Mouse (Mus musculus) CH12.LX (cell line): Measurements from ENCODE around the gene Klhdc8b. TPM values are rescaled to one million over a fixed set of nuclear protein-coding genes. Genes with fewer than 3 reads are reported as not detected.

Experiments
- DNase-seq: peaks from one replicate; pipeline ENCODE4 v3.0.0-alpha.2; 2013; ENCODE audit errors: extremely low read depth
- H3K27ac ChIP-seq: 2 replicates; pipeline ENCODE4 v1.5.1; 2012; ENCODE audit warnings: low read depth, mild to moderate bottlenecking, control low read depth, moderate library complexity; ENCODE audit not compliant: insufficient read depth
- H3K27me3 ChIP-seq: replicated peaks from 2 replicates; pipeline ENCODE3; 2012; ENCODE audit warnings: inconsistent platforms
- H3K36me3 ChIP-seq, 2 experiments: replicated peaks in 1 of 2; 2 replicates each; pipeline versions ENCODE3 to v1.6.1; 2012; ENCODE audit warnings: inconsistent platforms in 1 of 2, low read length in 1 of 2, mild to moderate bottlenecking in 1 of 2, mixed read lengths in 1 of 2, moderate library complexity in 1 of 2; ENCODE audit not compliant: control insufficient read depth in 1 of 2, insufficient read depth in 1 of 2
- H3K4me1 ChIP-seq, 2 experiments: 2 replicates each; pipeline ENCODE4 v1.6.1; 2012; ENCODE audit warnings: inconsistent platforms in 1 of 2, moderate library complexity in 1 of 2; ENCODE audit not compliant: insufficient read depth in 2 of 2, control insufficient read depth in 1 of 2
- H3K4me2 ChIP-seq: 2 replicates; pipeline ENCODE4 v1.6.1; 2012; ENCODE audit warnings: low read depth, mild to moderate bottlenecking, control low read depth; ENCODE audit not compliant: poor library complexity, insufficient read depth, severe bottlenecking
- H3K4me3 ChIP-seq, 3 experiments: fragments of 150-350 bp in 1 of 3; sonication (generic) in 1 of 3; replicated peaks in 1 of 3; 2 replicates each; pipeline versions ENCODE3 to v1.5.1; 2011 to 2012; ENCODE audit warnings: low read depth in 2 of 3, low read length in 2 of 3, mild to moderate bottlenecking in 2 of 3, moderate library complexity in 2 of 3, control low read depth in 1 of 3, improper control_type of control experiment in 1 of 3, inconsistent platforms in 1 of 3, mixed read lengths in 1 of 3; ENCODE audit not compliant: poor library complexity in 1 of 3
- H3K79me2 ChIP-seq: replicated peaks from 2 replicates; pipeline ENCODE4 v1.6.1; 2012; ENCODE audit warnings: mild to moderate bottlenecking, moderate library complexity; ENCODE audit not compliant: control insufficient read depth, poor library complexity, insufficient read depth, severe bottlenecking; ENCODE audit errors: extremely low read depth
- H3K9ac ChIP-seq: 2 replicates; pipeline ENCODE4 v1.6.1; 2012; ENCODE audit warnings: low read depth, mild to moderate bottlenecking, control low read depth, moderate library complexity; ENCODE audit not compliant: insufficient read depth
- H3K9me3 ChIP-seq: replicated peaks from 2 replicates; pipeline ENCODE3; 2012; ENCODE audit warnings: low read length, inconsistent platforms, mixed read lengths
- BHLHE40 ChIP-seq: IDR thresholded peaks from 2 replicates; pipeline ENCODE4 v1.6.1; 2011; ENCODE audit warnings: mild to moderate bottlenecking, low read depth, low read length, improper control_type of control experiment
- CHD1 ChIP-seq: IDR thresholded peaks from 2 replicates; pipeline ENCODE4 v1.6.1; 2012; ENCODE audit warnings: low read depth, low read length, improper control_type of control experiment, inconsistent platforms
- CHD2 ChIP-seq: IDR thresholded peaks from 2 replicates; pipeline ENCODE4 v1.6.1; 2011; ENCODE audit warnings: low read length, improper control_type of control experiment
- CTCF ChIP-seq, 2 experiments: IDR thresholded peaks in 1 of 2; conservative IDR thresholded peaks in 1 of 2; 2 replicates each; pipeline ENCODE4 v1.5.1; 2011 to 2012; ENCODE audit warnings: low read depth in 2 of 2, low read length in 2 of 2, improper control_type of control experiment in 1 of 2, inconsistent platforms in 1 of 2, mild to moderate bottlenecking in 1 of 2, moderate library complexity in 1 of 2
- E2F4 ChIP-seq: IDR thresholded peaks from 2 replicates; pipeline ENCODE4 v1.6.1; 2011; ENCODE audit warnings: low read depth, low read length, improper control_type of control experiment; ENCODE audit not compliant: insufficient replicate concordance
- EP300 ChIP-seq: IDR thresholded peaks from 2 replicates; pipeline ENCODE4 v1.6.1; 2011; ENCODE audit warnings: low read length, improper control_type of control experiment
- JUN ChIP-seq: IDR thresholded peaks from 2 replicates; pipeline ENCODE4 v1.6.1; 2011; ENCODE audit warnings: low read depth, mild to moderate bottlenecking, low read length, improper control_type of control experiment, moderate library complexity; ENCODE audit not compliant: insufficient read depth
- MAFK ChIP-seq: IDR thresholded peaks from 2 replicates; pipeline ENCODE4 v1.6.1; 2011; ENCODE audit warnings: low read length, improper control_type of control experiment; ENCODE audit not compliant: insufficient replicate concordance
- MAZ ChIP-seq: IDR thresholded peaks from 2 replicates; pipeline ENCODE4 v1.6.1; 2012; ENCODE audit warnings: low read depth, mild to moderate bottlenecking, inconsistent platforms, low read length, improper control_type of control experiment, moderate library complexity
- MEF2A ChIP-seq: IDR thresholded peaks from 2 replicates; pipeline ENCODE4 v1.6.1; 2014; ENCODE audit warnings: low read depth, mild to moderate bottlenecking, inconsistent platforms, low read length, improper control_type of control experiment, borderline replicate concordance
- MYC ChIP-seq: IDR thresholded peaks from 2 replicates; pipeline ENCODE4 v1.6.1; 2011; ENCODE audit warnings: low read depth, mild to moderate bottlenecking, improper control_type of control experiment, low read length
- NELFE ChIP-seq: IDR thresholded peaks from 2 replicates; pipeline ENCODE4 v1.6.1; 2011; ENCODE audit warnings: low read depth, low read length, improper control_type of control experiment
- PAX5 ChIP-seq: IDR thresholded peaks from 2 replicates; pipeline ENCODE4 v1.6.1; 2012; ENCODE audit warnings: low read length, inconsistent platforms, mixed read lengths
- POLR2A ChIP-seq: IDR thresholded peaks from 2 replicates; pipeline ENCODE4 v1.6.1; 2011; ENCODE audit warnings: low read depth, mild to moderate bottlenecking, improper control_type of control experiment, low read length
- POLR2AphosphoS2 ChIP-seq: IDR thresholded peaks from 2 replicates; pipeline ENCODE4 v1.6.1; 2011; ENCODE audit warnings: low read depth, low read length, improper control_type of control experiment
- RAD21 ChIP-seq: IDR thresholded peaks from 2 replicates; pipeline ENCODE4 v1.6.1; 2011; ENCODE audit warnings: low read depth, mild to moderate bottlenecking, low read length, improper control_type of control experiment, moderate library complexity
- SIN3A ChIP-seq: IDR thresholded peaks from 2 replicates; pipeline ENCODE4 v1.6.1; 2012; ENCODE audit warnings: low read length, improper control_type of control experiment, inconsistent platforms
- SMC3 ChIP-seq: IDR thresholded peaks from 2 replicates; pipeline ENCODE4 v1.6.1; 2011; ENCODE audit warnings: low read depth, low read length, improper control_type of control experiment
- TBP ChIP-seq: conservative IDR thresholded peaks from 2 replicates; pipeline ENCODE4 v1.6.1; 2011; ENCODE audit warnings: low read depth, low read length, improper control_type of control experiment
- USF2 ChIP-seq: conservative IDR thresholded peaks from 2 replicates; pipeline ENCODE4 v1.6.1; 2011; ENCODE audit warnings: low read depth, low read length, improper control_type of control experiment
- ZNF384 ChIP-seq: IDR thresholded peaks from 2 replicates; pipeline ENCODE4 v1.6.1; 2012; ENCODE audit warnings: low read depth, low read length, improper control_type of control experiment, inconsistent platforms
- dilution Hi-C: fragments of 300-500 bp; cut with MboI; formaldehyde crosslinking; loops from 2 replicates; pipeline ENCODE4 v1.14.3; 2020; ENCODE audit warnings: low sequenced_read_pairs; ENCODE audit not compliant: extremely low pct_unique_long_range_greater_than_20kb, extremely low pct_ligation_motif_present
- in situ Hi-C: fragments of 300-500 bp; cut with MboI; formaldehyde crosslinking; loops from 3 replicates; pipeline ENCODE4 v1.14.3; 2019; ENCODE audit warnings: low sequenced_read_pairs, low pct_ligation_motif_present, low pct_unique_long_range_greater_than_20kb, mixed read lengths
- polyA plus RNA-seq: library from polyadenylated mRNA; unstranded; fragments of >175 nt; gene quantifications from 2 replicates; pipeline ENCODE4 v1.2.1, GENCODE M21; 2012; ENCODE audit warnings: low read depth; ENCODE audit not compliant: insufficient read length
- total RNA-seq, 2 experiments: library from RNA; depleted of rRNA; stranded (reverse); fragments of 300-350 nt in 1 of 2; fragments of >200 nt in 1 of 2; gene quantifications; 2 replicates each; pipeline ENCODE4 v1.2.3; 2012 to 2014

The Klhdc8b gene
- total and polyA plus RNA-seq, 3 experiments, result 1.9 to 5.2 (median 3.5) TPM

- Histone ChIP-seq H3K9me3 (no peaks in the 10 kb centered on the region), H3K4me2 (no peak overlapping the region), H3K36me3 (no peaks in the 10 kb centered on the region), H3K27ac (no peak overlapping the region), H3K4me1 (peaks cover 0 to 13% of the 10 kb centered on the region in 2 experiments; a peak in 3 of 4 replicates), H3K27me3 (peaks cover 9% of the 10 kb centered on the region), H3K4me3 (no peak overlapping the region), H3K79me2 (no peaks in the 10 kb centered on the region), H3K9ac (peak overlapping the region; percentile 34)
- dilution Hi-C loops, result no loop called here
- TF ChIP-seq E2F4 (no peak), TBP (0 out of 2 replicates have a peak, but pooled peaks have one; percentile 6), SIN3A (0 out of 2 replicates have a peak, but pooled peaks have one; percentile 7), POLR2A (no peak)
- in situ Hi-C loops, result no loop called here
- no peak for DNase-seq
Measured at GRCm38 (mm10) chr9:108452911-108453310, 8.5 kb downstream of the Klhdc8b start.

GRCm38 (mm10) chr9:108452291-108452906 is 9.0 kb downstream of the Klhdc8b start:
- in situ Hi-C loops (no loop called here), dilution Hi-C loops (no loop called here)
- DNase-seq, result peak; percentile 86
- H3K4me1 ChIP-seq, result peaks cover 0 to 13% of the 10 kb centered on the region in 2 experiments; a peak in 3 of 4 replicates
- H3K36me3 ChIP-seq, result no peaks in the 10 kb centered on the region
- peak overlapping the region; percentile 84 for H3K4me2 ChIP-seq
- no peaks in the 10 kb centered on the region for H3K9me3 ChIP-seq
- TF ChIP-seq SMC3, result peak; percentile 40
- TF ChIP-seq TBP, result 0 out of 2 replicates have a peak, but pooled peaks have one; percentile 40
- no peak for TF ChIP-seq EP300
- peak; percentile 50 to 84 for TF ChIP-seq CTCF (conservative IDR thresholded peaks at IDR 0.05 in 1 of 2, IDR thresholded peaks at IDR 0.05 in 1 of 2; ENCODE audit: low read depth in 2 of 2, low read length in 2 of 2)
- TF ChIP-seq JUN, result no peak
- peak; percentile 52 for TF ChIP-seq RAD21
- TF ChIP-seq MAZ, result 0 out of 2 replicates have a peak, but pooled peaks have one; percentile 19
- TF ChIP-seq BHLHE40, result 0 out of 2 replicates have a peak, but pooled peaks have one; percentile 5
- no peaks in the 10 kb centered on the region for H3K79me2 ChIP-seq
- H3K27me3 ChIP-seq, result peaks cover 9% of the 10 kb centered on the region
- peak overlapping the region; percentile 49 to 82 (median 55) for H3K4me3 ChIP-seq
- H3K9ac ChIP-seq, result peak overlapping the region; percentile 84
- H3K27ac ChIP-seq, result no peak overlapping the region

GRCm38 (mm10) chr9:108451519-108452160 is 9.7 kb downstream of the Klhdc8b start:
- no peak overlapping the region for H3K4me2 ChIP-seq
- no peak for DNase-seq
- H3K27me3 ChIP-seq, result peaks cover 9% of the 10 kb centered on the region
- H3K9ac ChIP-seq, result no peak overlapping the region
- H3K4me3 ChIP-seq, result peak overlapping the region in 1 of 3 experiments; percentile 55
- H3K9me3 ChIP-seq, result no peaks in the 10 kb centered on the region
- dilution Hi-C loops (no loop called here), in situ Hi-C loops (no loop called here)
- peaks cover 0 to 13% of the 10 kb centered on the region in 2 experiments; a peak in 3 of 4 replicates for H3K4me1 ChIP-seq
- no peaks in the 10 kb centered on the region for H3K79me2 ChIP-seq
- no peaks in the 10 kb centered on the region for H3K36me3 ChIP-seq
- TF ChIP-seq NELFE (no peak), MEF2A (no peak), CHD2 (no peak), USF2 (no peak), CTCF (conservative IDR thresholded peaks at IDR 0.05 in 1 of 2, IDR thresholded peaks at IDR 0.05 in 1 of 2; ENCODE audit: low read depth in 2 of 2, low read length in 2 of 2) (no peak), TBP (no peak), MAFK (no peak), MYC (no peak), CHD1 (no peak), JUN (no peak), PAX5 (no peak), POLR2AphosphoS2 (no peak), ZNF384 (no peak)
- no peak overlapping the region for H3K27ac ChIP-seq
